Mouse (Mus musculus) heart, postnatal 0 days (tissue): ENCODE measurements around the gene Bcar3. TPM values are rescaled to one million over a fixed set of nuclear protein-coding genes. Genes with fewer than 3 reads are reported as not detected.

Experiments
- ATAC-seq: fragments of 200-750 bp; cut with Nextera tagmentation; 2 replicates; pipeline ENCODE4 v1.8.0; 2017; ENCODE audit warnings: low read depth, moderate number of reproducible peaks, moderate library complexity; ENCODE audit not compliant: insufficient read depth
- DNase-seq: peaks from one replicate; pipeline ENCODE4 v3.0.0-alpha.2; 2016; ENCODE audit warnings: low spot score
- H3K27ac ChIP-seq: fragments of 300-500 bp; sonication (generic); 2 replicates; pipeline ENCODE4 v1.5.1; 2014; ENCODE audit warnings: low read depth, mild to moderate bottlenecking
- H3K27me3 ChIP-seq: fragments of 300-500 bp; sonication (generic); 2 replicates; pipeline ENCODE4 v1.6.1; 2014; ENCODE audit warnings: low read length, mixed read lengths; ENCODE audit not compliant: control insufficient read depth, insufficient read depth
- H3K36me3 ChIP-seq: fragments of 300-500 bp; sonication (generic); replicated peaks from 2 replicates; pipeline ENCODE4 v1.6.1; 2014; ENCODE audit warnings: low read length, mixed read lengths; ENCODE audit not compliant: control insufficient read depth, insufficient read depth
- H3K4me1 ChIP-seq: fragments of 300-500 bp; sonication (generic); 2 replicates; pipeline ENCODE4 v1.6.1; 2014; ENCODE audit warnings: antibody characterized with exemption; ENCODE audit not compliant: control insufficient read depth, insufficient read depth
- H3K4me2 ChIP-seq: fragments of 300-500 bp; sonication (generic); 2 replicates; pipeline ENCODE4 v1.6.1; 2014; ENCODE audit warnings: low read depth, mild to moderate bottlenecking, low read length, moderate library complexity
- H3K4me3 ChIP-seq: fragments of 300-500 bp; sonication (generic); 2 replicates; pipeline ENCODE4 v1.5.1; 2014; ENCODE audit warnings: low read depth, low read length
- H3K9ac ChIP-seq: fragments of 300-500 bp; sonication (generic); replicated peaks from 2 replicates; pipeline ENCODE4 v1.6.1; 2014; ENCODE audit warnings: low read depth, low read length, mixed read lengths
- H3K9me3 ChIP-seq: fragments of 300-500 bp; sonication (generic); replicated peaks from 2 replicates; pipeline ENCODE4 v1.6.1; 2016; ENCODE audit warnings: low read length; ENCODE audit not compliant: control insufficient read depth
- CTCF ChIP-seq: IDR thresholded peaks from 2 replicates; pipeline ENCODE4 v1.5.1; 2016; ENCODE audit warnings: antibody characterized with exemption, control low read depth, low read depth
- EP300 ChIP-seq: IDR thresholded peaks from 2 replicates; pipeline ENCODE4 v1.6.1; 2016; ENCODE audit warnings: antibody characterized with exemption, low read depth
- WGBS: fragments of 180-500 bp; shearing (Covaris S2); extraction: QIAGEN DNeasy Blood & Tissue Kit; methylation state at CpG from one replicate; pipeline ENCODE4 v1.1.7; 2014; 5-methylcytosine and 5-hydroxymethylcytosine counted together
- polyA plus RNA-seq: library from polyadenylated mRNA; unstranded; fragments of >200 nt; fragmentation: Nextera tagmentation; extraction: Ambion mirVana; gene quantifications from 2 replicates; pipeline ENCODE4 v1.2.1, GENCODE M21; 2015
- total RNA-seq: library from RNA; depleted of rRNA; stranded (reverse); fragments of >200 nt; gene quantifications from 2 replicates; pipeline ENCODE4 v1.2.3, GENCODE M21; 2014; ENCODE audit warnings: low replicate concordance

Bcar3 gene
- total and polyA plus RNA-seq, 2 experiments from 2014 or later = 3.3 to 38.6 TPM

GRCm38 (mm10) chr3:122359954-122360353, 66.0 kb downstream of the Bcar3 start:
- H3K4me1 ChIP-seq = peaks cover 3% of the 10 kb centered on the region; the same call in 1 of the 2 replicates
- H3K9me3 ChIP-seq = no peaks in the 10 kb centered on the region
- no peak overlapping the region for H3K4me2 ChIP-seq
- H3K27me3 ChIP-seq = no peaks in the 10 kb centered on the region
- WGBS = 93% methylated on average over 9 of the region's 9 CpGs
- ATAC-seq (no peak), DNase-seq (no peak)
- no peak overlapping the region for H3K9ac ChIP-seq
- TF ChIP-seq EP300 (no peak), CTCF (no peak)
- no peak overlapping the region for H3K27ac ChIP-seq
- H3K36me3 ChIP-seq = no peaks in the 10 kb centered on the region
- H3K4me3 ChIP-seq = no peak overlapping the region

DNA sequence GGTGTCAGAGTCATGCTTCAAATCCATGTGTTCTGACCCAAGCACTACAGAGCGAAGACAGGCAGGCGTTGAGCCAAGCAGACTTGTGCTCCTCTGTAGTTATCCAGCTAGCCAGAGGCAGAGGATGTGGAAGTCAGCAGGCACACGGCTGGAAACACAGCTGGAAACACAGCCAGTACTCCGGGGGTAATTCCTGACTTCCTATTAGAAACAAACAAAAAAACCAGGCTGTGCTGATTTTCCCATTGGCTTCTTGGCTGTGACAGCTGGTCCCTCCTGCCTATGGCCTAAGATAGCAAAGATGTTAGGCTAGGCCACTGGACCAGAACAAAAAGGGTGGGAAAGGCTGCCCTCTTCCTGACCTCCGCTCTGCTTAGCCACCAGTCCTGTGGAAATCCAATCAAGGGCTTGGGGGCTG, 66.8 kb downstream of the Bcar3 start:
- H3K4me2 ChIP-seq = no peak overlapping the region
- peak; percentile 55 for DNase-seq
- H3K27ac ChIP-seq = no peak overlapping the region
- no peaks in the 10 kb centered on the region for H3K27me3 ChIP-seq
- H3K36me3 ChIP-seq = no peaks in the 10 kb centered on the region
- H3K9me3 ChIP-seq = no peaks in the 10 kb centered on the region
- H3K4me3 ChIP-seq = no peak overlapping the region
- peaks cover 4% of the 10 kb centered on the region; the same call in 1 of the 2 replicates for H3K4me1 ChIP-seq
- TF ChIP-seq CTCF (no peak), EP300 (no peak)
- WGBS = 47% methylated on average over 5 of the region's 5 CpGs
- no peak overlapping the region for H3K9ac ChIP-seq
- ATAC-seq = peak; percentile 65

- no peaks in the 10 kb centered on the region; the same call in 1 of the 2 replicates for H3K9me3 ChIP-seq
- TF ChIP-seq CTCF = no peak
- no peak for ATAC-seq
- no peak overlapping the region for H3K9ac ChIP-seq
- no peak overlapping the region for H3K4me3 ChIP-seq
- no peak overlapping the region for H3K27ac ChIP-seq
- peaks cover 4% of the 10 kb centered on the region; the same call in 1 of the 2 replicates for H3K4me1 ChIP-seq
- WGBS = 18% methylated on average over 2 of the region's 2 CpGs
- no peak overlapping the region for H3K4me2 ChIP-seq
- DNase-seq = no peak
- H3K36me3 ChIP-seq = no peaks in the 10 kb centered on the region
- no peaks in the 10 kb centered on the region for H3K27me3 ChIP-seq
These were observed 68.8 kb downstream of the Bcar3 start for GRCm38 (mm10) chr3:122362719-122363118.

DNA sequence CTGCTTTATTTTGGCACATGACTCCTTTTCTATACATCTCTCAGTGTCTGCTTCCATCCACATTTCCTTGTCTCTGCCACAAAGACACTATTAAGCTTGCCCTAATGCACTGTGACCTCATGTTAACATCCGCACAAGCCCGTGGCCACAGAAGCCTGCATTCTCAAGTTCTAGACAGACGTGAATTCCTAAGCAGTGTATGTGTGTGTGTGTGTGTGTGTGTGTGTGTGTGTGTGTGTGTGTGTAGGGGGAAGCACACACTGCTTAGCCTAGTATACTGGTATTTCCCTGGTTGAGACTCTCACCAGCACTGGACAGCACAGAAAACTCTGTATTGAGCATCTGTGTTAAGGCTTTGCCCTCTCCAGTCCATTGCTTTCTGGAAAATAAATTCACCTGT, 70.6 kb downstream of the Bcar3 start:
- 67% methylated on average over 3 of the region's 3 CpGs for WGBS
- ATAC-seq (no peak), DNase-seq (no peak)
- no peaks in the 10 kb centered on the region for H3K27me3 ChIP-seq
- H3K4me1 ChIP-seq = peaks cover 4% of the 10 kb centered on the region; the same call in 1 of the 2 replicates
- no peak overlapping the region for H3K9ac ChIP-seq
- H3K36me3 ChIP-seq = no peaks in the 10 kb centered on the region
- no peak overlapping the region for H3K27ac ChIP-seq
- H3K4me2 ChIP-seq = no peak overlapping the region
- TF ChIP-seq EP300 = no peak
- no peak for TF ChIP-seq CTCF
- H3K9me3 ChIP-seq = no peaks in the 10 kb centered on the region; the same call in 1 of the 2 replicates
- no peak overlapping the region for H3K4me3 ChIP-seq

- no peak overlapping the region for H3K9ac ChIP-seq
- ATAC-seq = peak; percentile 82
- H3K9me3 ChIP-seq = no peaks in the 10 kb centered on the region; the same call in 1 of the 2 replicates
- H3K4me1 ChIP-seq = peaks cover 4% of the 10 kb centered on the region; the same call in 1 of the 2 replicates
- no peaks in the 10 kb centered on the region for H3K27me3 ChIP-seq
- no peak overlapping the region for H3K4me3 ChIP-seq
- WGBS = 16% methylated on average over 3 of the region's 3 CpGs
- H3K4me2 ChIP-seq = no peak overlapping the region
- TF ChIP-seq CTCF (no peak), EP300 (no peak)
- H3K36me3 ChIP-seq = no peaks in the 10 kb centered on the region
- peak; percentile 68 for DNase-seq
- H3K27ac ChIP-seq = peak overlapping the region; percentile 27; the same call in 1 of the 2 replicates
These were observed 71.4 kb downstream of the Bcar3 start for GRCm38 (mm10) chr3:122365326-122365725.

GRCm38 (mm10) chr3:122371646-122372341, 77.9 kb downstream of the Bcar3 start:
- 79% methylated on average over 8 of the region's 8 CpGs for WGBS
- no peak for ATAC-seq
- no peak overlapping the region for H3K27ac ChIP-seq

More at GRCm38 (mm10) chr3:122371646-122372341, 77.9 kb downstream of the Bcar3 start:
- no peak for TF ChIP-seq CTCF
- TF ChIP-seq EP300 = no peak
- no peak overlapping the region for H3K4me3 ChIP-seq
- DNase-seq = no peak
- H3K4me1 ChIP-seq = peaks cover 8% of the 10 kb centered on the region
- H3K36me3 ChIP-seq = no peaks in the 10 kb centered on the region
- no peak overlapping the region for H3K4me2 ChIP-seq
- H3K27me3 ChIP-seq = no peaks in the 10 kb centered on the region
- no peaks in the 10 kb centered on the region; the same call in 1 of the 2 replicates for H3K9me3 ChIP-seq
- no peak overlapping the region for H3K9ac ChIP-seq
